Mouse (Mus musculus) heart, adult 2 months (tissue): Measurements from ENCODE around the gene Laptm4a.

Experiments
- CTCF ChIP-seq: fragments of 200-600 bp; IDR thresholded peaks from 2 replicates; pipeline ENCODE4 v1.8.1; 2022; ENCODE audit warnings: antibody characterized with exemption, mild to moderate bottlenecking, moderate library complexity
- POLR2A ChIP-seq: fragments of 200-500 bp; IDR thresholded peaks from 2 replicates; pipeline ENCODE4 v1.6.1; 2011; ENCODE audit warnings: mild to moderate bottlenecking, low read depth, low read length, control low read depth; ENCODE audit not compliant: insufficient read depth

GRCm38 (mm10) chr12:8878752-8879151, 42.7 kb upstream of the Laptm4a start:
- TF ChIP-seq CTCF (no peak), POLR2A (no peak)
